Mouse (Mus musculus): Measurements from ENCODE around the gene Zranb3. TPM values are rescaled to one million over a fixed set of nuclear protein-coding genes. Genes with fewer than 3 reads are reported as not detected.
"Not testable (repeated sequence)": the region's sequence is repeated elsewhere in the genome, so short reads cannot be mapped to it uniquely, and the experiment has no call there.

The Zranb3 gene
- polyA plus RNA-seq, 1 experiment from 2014 or later = 12.9 TPM

DNA sequence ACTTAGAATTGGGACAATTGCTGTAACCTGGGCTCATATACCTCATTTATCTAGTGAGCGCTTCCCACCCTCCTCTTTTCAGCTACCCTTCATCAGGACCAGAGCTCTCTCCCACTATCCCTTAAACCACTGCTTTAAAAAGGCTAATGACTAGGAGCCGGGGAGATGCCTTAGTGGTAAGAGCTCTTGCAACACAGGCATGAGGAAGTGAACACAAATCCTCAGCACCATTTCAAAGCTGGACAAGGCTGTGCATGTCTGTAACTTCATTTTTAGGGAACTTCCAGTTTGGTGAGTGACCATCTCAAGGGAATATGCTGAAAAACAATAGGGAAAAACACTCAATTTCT lies 98.5 kb downstream of the Zranb3 start:
- ATAC-seq (ENCODE audit: insufficient read depth) = no peak
- no peak for TF ChIP-seq CTCF (IDR thresholded peaks at IDR 0.05; ENCODE audit: low read depth)
- no peak overlapping the region for H3K4me2 ChIP-seq
- no peaks in the 10 kb centered on the region for H3K9me3 ChIP-seq (ENCODE audit: low read depth, low read length)
- H3K4me1 ChIP-seq (ENCODE audit: insufficient read depth) = no peaks in the 10 kb centered on the region
- no peak overlapping the region for H3K9ac ChIP-seq
- H3K27ac ChIP-seq (ENCODE audit: low read depth) = no peak overlapping the region
- H3K27me3 ChIP-seq (ENCODE audit: insufficient read depth, low read length) = no peaks in the 10 kb centered on the region
- H3K4me3 ChIP-seq (ENCODE audit: low read depth, low read length) = no peak overlapping the region
- 74% methylated on average over 2 of the region's 2 CpGs for WGBS
- DNase-seq = no peak
- no peaks in the 10 kb centered on the region for H3K36me3 ChIP-seq (ENCODE audit: insufficient read depth)

DNA sequence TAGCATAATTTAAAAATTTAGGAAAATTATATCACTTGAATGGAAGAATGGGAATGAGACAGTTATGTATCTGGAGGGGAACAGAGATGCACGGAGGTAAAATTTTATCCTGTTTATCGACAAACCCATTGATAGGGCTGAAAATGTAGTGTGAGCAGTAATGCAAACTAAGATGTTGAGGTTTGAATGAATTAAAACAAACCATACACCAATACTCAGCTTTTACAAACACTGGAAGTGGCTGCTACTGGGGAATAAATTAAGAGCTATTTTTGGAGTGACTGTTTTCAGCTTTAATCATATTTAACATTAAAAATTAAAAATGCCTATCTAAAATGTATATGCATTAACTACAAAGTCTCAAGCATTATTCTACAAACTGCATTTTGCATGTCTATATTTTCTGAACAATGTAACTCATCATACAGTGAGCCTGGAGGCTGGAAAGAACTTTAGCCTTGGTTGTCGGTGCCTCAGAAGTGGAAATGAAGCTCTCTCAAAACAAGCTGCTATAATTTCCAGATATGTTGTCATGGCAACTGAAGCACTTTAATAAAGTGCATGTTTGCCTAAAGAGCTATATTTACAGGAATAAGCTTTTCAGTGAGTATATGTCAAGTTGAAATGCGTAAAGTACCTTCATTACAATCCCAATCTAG lies 99.0 kb downstream of the Zranb3 start:
- TF ChIP-seq CTCF (IDR thresholded peaks at IDR 0.05; ENCODE audit: low read depth) = no peak
- ATAC-seq (ENCODE audit: insufficient read depth) (no peak), DNase-seq (no peak)
- Histone ChIP-seq H3K4me2 (no peak overlapping the region), H3K36me3 (ENCODE audit: insufficient read depth) (no peaks in the 10 kb centered on the region), H3K9ac (no peak overlapping the region), H3K27me3 (ENCODE audit: insufficient read depth, low read length) (no peaks in the 10 kb centered on the region), H3K27ac (ENCODE audit: low read depth) (no peak overlapping the region), H3K4me3 (ENCODE audit: low read depth, low read length) (no peak overlapping the region), H3K4me1 (ENCODE audit: insufficient read depth) (no peaks in the 10 kb centered on the region), H3K9me3 (ENCODE audit: low read depth, low read length) (no peaks in the 10 kb centered on the region)
- WGBS = 81% methylated on average over 4 of the region's 4 CpGs

DNA sequence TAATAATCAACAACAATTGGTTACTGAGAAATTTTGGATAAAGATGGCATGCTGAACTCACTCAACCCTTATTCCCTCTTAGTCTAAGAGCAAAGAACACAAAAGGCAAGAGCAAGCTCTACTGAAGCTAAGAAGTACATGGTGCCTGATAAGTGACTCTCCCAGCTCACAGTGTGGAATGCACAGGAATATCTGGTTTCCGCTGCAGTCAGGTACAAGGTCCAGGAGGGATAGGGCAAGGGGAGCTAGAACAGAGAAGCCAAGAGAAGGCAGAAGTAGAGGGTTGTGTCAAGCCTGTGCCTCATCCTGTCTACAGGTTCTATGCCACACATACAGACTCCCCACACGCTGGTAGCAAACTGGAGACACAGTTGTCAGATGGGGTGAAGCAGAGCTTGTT lies 100.7 kb downstream of the Zranb3 start:
- WGBS = 91% methylated on average over 2 of the region's 2 CpGs
- Histone ChIP-seq H3K4me3 (ENCODE audit: low read depth, low read length) (no peak overlapping the region), H3K4me1 (ENCODE audit: insufficient read depth) (no peaks in the 10 kb centered on the region), H3K27me3 (ENCODE audit: insufficient read depth, low read length) (no peaks in the 10 kb centered on the region), H3K9me3 (ENCODE audit: low read depth, low read length) (no peaks in the 10 kb centered on the region), H3K27ac (ENCODE audit: low read depth) (no peak overlapping the region), H3K4me2 (no peak overlapping the region), H3K9ac (no peak overlapping the region), H3K36me3 (ENCODE audit: insufficient read depth) (no peaks in the 10 kb centered on the region)
- DNase-seq (no peak), ATAC-seq (ENCODE audit: insufficient read depth) (no peak)
- TF ChIP-seq CTCF (IDR thresholded peaks at IDR 0.05; ENCODE audit: low read depth) = no peak

DNA sequence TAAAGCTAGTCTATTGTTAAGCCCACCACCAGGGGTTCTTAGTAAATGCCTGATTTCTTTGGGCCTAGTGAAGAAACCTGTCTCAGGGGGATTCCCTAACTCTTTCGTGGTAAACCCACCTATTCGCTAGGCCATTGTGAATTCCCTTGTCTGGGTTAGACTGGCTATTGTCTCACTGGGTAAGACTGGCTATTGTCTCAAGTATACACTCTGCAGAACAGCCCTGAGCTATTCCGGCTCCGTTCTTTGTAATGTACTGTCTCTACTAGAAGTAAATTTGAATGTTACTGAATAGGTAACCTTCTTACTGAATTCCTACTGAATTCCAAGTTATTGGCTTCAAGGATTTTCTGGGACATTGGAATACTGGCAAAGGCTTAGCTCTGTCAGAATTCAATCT lies 101.9 kb downstream of the Zranb3 start:
- 90% methylated on average over 4 of the region's 4 CpGs for WGBS
- not testable (repeated sequence) for H3K9ac ChIP-seq; H3K36me3 ChIP-seq (ENCODE audit: insufficient read depth); DNase-seq; H3K4me3 ChIP-seq (ENCODE audit: low read depth, low read length); H3K4me2 ChIP-seq; H3K27ac ChIP-seq (ENCODE audit: low read depth); ATAC-seq (ENCODE audit: insufficient read depth); H3K4me1 ChIP-seq (ENCODE audit: insufficient read depth); H3K27me3 ChIP-seq (ENCODE audit: insufficient read depth, low read length); H3K9me3 ChIP-seq (ENCODE audit: low read depth, low read length)

DNA sequence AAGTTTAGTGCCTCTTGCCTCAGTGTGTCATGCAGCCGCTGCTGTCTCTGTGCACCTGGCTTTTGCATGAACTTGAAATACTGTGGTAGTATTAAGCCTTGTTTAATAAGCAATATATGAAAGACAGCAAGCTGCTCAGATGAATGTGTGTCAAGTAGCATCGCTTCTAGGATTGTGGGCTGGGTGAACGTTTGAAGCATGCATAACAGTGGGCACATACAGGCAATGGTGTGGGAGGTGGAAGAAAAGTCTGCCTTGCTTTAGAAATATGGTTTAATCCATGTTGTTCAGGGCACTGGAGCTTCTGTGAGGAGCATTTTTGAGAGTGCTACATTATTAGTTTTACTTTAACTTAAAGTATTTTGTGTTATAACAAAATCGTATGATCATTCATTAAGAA lies 109.0 kb downstream of the Zranb3 start:
- no peak for TF ChIP-seq CTCF (IDR thresholded peaks at IDR 0.05; ENCODE audit: low read depth)
- no peak overlapping the region for H3K4me3 ChIP-seq (ENCODE audit: low read depth, low read length)
- 88% methylated on average over 4 of the region's 4 CpGs for WGBS
- ATAC-seq (ENCODE audit: insufficient read depth) (no peak), DNase-seq (no peak)
- H3K9me3 ChIP-seq (ENCODE audit: low read depth, low read length) = no peaks in the 10 kb centered on the region
- H3K36me3 ChIP-seq (ENCODE audit: insufficient read depth) = no peaks in the 10 kb centered on the region; the same call in 1 of the 2 replicates
- 0 out of 2 replicates have a peak, but pooled peaks cover 3% of the 10 kb centered on the region for H3K4me1 ChIP-seq (ENCODE audit: insufficient read depth)
- H3K27ac ChIP-seq (ENCODE audit: low read depth) = no peak overlapping the region
- H3K27me3 ChIP-seq (ENCODE audit: insufficient read depth, low read length) = no peaks in the 10 kb centered on the region
- H3K4me2 ChIP-seq = no peak overlapping the region
- H3K9ac ChIP-seq = no peak overlapping the region

DNA sequence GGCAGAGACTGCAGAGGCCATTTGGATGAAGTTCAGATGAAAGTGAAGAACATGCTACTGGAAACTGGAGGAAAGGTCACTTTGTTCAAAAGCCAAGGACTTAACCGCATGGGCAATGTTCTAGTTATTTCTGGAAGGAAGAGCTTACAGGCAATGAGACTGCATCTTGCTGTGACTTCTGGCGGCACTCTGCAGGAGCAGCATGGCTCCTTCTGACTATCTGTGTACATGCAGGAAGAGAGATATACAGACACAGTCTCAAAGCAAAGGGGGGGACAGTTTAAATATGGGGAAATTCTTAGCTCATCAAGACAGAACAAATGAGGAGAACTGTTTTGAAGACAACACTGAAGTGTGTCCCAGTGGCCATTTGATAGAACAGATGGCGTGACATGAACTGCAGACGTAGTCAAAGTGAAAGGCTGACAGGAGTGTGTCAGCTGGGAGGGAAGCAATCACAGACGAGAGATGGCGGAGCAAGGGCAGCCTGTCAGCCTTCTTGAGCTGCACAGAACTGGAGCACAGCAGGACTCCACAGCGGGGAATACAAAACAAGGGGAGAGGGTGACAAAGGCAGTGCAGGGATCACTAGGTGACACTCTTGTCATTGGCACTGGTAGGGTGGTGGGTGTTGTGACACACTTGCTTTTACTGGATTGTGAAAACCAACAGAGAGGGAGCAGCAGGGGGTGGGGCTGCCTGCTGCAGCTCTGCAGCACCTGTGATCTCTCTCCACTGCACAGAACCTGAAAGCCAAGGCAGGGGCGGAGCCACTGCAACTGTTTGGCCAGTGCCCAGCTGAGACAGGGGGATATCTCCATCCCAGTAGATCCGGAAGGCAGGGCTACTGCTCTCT lies 112.7 kb downstream of the Zranb3 start:
- Histone ChIP-seq H3K9ac (no peak overlapping the region), H3K36me3 (ENCODE audit: insufficient read depth) (peaks cover 4% of the 10 kb centered on the region; the same call in 1 of the 2 replicates), H3K4me2 (no peak overlapping the region), H3K27me3 (ENCODE audit: insufficient read depth, low read length) (no peaks in the 10 kb centered on the region), H3K4me3 (ENCODE audit: low read depth, low read length) (no peak overlapping the region), H3K4me1 (ENCODE audit: insufficient read depth) (0 out of 2 replicates have a peak, but pooled peaks cover 3% of the 10 kb centered on the region), H3K27ac (ENCODE audit: low read depth) (no peak overlapping the region), H3K9me3 (ENCODE audit: low read depth, low read length) (no peaks in the 10 kb centered on the region)
- TF ChIP-seq CTCF (IDR thresholded peaks at IDR 0.05; ENCODE audit: low read depth) = no peak
- 53% methylated on average over 9 of the region's 9 CpGs for WGBS
- peak; percentile 44; the same call in 1 of the 2 replicates for ATAC-seq (ENCODE audit: insufficient read depth)
- DNase-seq = peak; percentile 23

DNA sequence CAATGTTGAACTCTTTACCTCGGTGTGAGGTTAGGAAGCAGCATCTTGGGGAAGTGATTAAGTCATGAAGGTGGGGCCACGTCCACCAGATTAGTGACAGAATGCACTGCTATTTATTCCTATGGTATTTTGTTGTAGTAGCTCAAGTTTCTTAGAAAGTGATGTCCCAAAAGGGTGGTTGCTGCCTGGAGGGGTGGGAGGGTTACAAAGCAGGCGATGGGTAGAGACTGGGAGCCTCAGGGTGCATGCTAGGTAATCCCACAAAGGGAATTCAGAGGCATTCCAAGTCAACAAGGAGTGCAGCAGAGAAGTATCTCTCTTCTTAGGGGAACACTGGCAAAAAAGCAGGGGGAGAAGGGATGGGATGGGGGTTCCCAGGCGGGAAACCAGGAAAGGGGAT lies 113.5 kb downstream of the Zranb3 start:
- H3K27ac ChIP-seq (ENCODE audit: low read depth) = no peak overlapping the region
- TF ChIP-seq CTCF (IDR thresholded peaks at IDR 0.05; ENCODE audit: low read depth) = no peak
- 0 out of 2 replicates have a peak, but pooled peaks cover 3% of the 10 kb centered on the region for H3K4me1 ChIP-seq (ENCODE audit: insufficient read depth)
- WGBS = 66% methylated on average over 4 of the region's 4 CpGs
- no peak overlapping the region for H3K9ac ChIP-seq
- no peaks in the 10 kb centered on the region for H3K9me3 ChIP-seq (ENCODE audit: low read depth, low read length)
- ATAC-seq (ENCODE audit: insufficient read depth) (no peak), DNase-seq (no peak)
- peaks cover 4% of the 10 kb centered on the region; the same call in 1 of the 2 replicates for H3K36me3 ChIP-seq (ENCODE audit: insufficient read depth)
- H3K27me3 ChIP-seq (ENCODE audit: insufficient read depth, low read length) = no peaks in the 10 kb centered on the region
- H3K4me3 ChIP-seq (ENCODE audit: low read depth, low read length) = no peak overlapping the region
- no peak overlapping the region for H3K4me2 ChIP-seq

All from lung, embryonic 14.5 days (tissue).